Mouse (Mus musculus) MEL-GATA-1-ER (cell line): ENCODE measurements around the gene Ndufs8.
A peak's percentile ranks its signal among the peaks of the same experiment; 100 is the strongest.

ENCODE experiments used
- DNase-seq: peaks from one replicate; pipeline ENCODE4 v3.0.0-alpha.2; 2012; ENCODE audit warnings: low read depth; ENCODE audit errors: extremely low read depth

The Ndufs8 gene

DNA sequence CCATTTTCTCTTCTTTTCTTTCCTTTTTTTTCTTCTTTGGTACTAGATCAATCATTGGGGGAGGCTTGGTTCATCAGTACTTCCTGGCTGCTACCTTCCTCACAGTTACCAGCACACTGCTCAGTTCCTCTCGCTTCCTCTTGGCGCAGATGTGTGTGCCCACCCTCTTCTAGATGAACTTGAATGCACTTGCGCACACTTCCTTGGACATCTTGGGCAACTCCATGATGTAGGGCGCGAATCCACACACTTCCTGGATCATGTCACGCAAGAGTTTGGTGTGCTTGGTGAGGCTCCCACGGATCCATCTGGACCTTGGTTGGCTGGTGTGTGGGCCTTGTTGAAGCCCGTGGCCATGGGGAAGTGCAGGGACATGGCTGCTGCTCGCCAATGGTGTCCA, 19.1 kb upstream of the Ndufs8 start:
- no peak for DNase-seq

DNA sequence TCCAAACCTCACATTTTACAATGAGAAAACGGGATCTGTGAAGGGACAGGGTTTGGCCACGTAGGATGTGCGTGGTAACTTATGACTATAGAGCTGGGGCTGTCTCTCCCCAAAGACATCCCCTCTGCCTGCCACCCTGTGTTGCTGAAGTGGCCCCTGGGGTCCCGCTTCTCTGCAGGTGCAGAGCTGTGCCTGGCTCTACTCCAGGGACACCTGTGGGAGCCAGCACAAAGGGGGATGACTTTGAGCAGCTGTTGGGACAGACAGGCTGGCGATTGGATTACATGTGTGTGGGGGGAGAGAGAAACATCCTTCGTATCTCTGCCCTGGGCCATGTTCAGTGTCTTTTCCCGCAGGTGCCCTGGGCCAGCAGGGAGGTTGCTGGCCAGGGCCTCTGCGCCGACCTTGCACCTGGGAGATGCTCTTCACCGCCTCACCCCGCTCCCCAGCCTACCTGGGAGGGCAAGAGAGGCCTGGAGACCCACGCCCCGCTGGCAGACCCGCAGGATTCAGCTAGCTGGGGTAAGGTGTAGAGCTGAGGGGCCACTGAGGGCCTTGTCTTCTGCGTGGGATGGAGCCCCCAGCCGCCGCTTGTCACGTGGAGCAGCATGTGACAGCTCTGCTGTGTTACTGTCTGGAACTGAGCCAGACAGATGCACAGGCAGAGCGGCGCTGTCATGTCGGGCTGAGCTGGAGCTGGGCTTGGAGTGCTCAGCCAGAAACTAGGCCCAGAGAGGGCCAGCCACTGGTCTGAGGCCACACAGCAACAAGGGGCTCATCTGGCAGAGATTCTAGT, 17.9 kb upstream of the Ndufs8 start:
- DNase-seq, result no peak

DNA sequence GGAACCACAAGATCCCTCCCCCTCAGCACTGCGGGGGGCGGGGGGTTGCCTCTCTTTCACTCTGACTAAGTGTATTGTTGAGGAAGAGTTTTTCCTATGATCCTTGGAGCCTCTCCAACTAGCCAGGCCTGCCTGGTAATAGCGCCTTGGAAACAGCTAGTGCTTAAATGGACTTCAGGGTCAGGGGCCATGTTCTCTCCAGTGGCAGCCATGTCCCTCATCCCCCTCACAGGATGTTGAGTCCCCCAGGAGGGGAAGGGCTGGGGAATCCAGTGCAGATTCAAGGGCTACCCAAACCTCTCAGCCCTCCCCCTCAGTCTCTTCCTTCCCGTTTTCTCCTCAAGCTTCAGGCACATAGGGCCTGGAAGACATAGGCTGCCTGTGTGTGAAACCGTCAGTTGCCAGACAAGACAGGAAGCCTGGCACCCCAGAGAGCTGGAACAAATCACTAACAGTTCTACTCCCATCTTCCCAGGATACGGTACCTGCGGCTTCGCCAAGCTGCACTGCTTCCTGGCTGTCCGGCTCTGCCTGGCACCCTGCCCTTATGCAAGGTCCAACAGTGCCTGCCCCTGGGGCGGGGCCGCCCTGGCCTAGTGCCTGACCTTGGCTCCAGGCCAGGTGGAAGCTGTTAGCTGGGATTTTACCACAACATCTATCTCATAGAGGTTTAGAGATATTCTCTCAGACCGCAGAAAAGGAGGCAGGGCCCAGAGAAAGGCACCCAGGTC, 16.8 kb upstream of the Ndufs8 start, which contains the start of gene Aldh3b1:
Gene Aldh3b1 (minus strand): TSS at position 598 of the 731 bp plus-strand sequence.
- no peak for DNase-seq

DNA sequence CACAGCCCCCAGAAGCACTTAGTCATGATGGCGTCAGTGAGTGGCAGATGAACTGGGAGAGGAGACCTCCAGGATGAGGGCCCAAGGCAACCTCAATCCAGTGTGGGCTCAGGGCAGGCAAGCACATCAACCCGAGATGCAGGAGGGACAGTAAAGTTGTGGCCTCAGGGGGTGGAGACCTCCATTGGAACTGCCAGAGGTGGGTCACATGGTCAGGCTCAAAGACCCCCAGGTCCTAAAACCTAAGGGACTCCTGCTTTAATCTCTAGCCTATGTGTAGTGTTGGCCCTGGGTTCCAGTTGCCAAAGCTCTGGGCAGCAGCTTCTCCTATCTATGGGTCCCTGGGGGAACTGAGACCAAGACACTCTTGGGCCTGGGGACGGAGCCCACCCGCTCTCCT, 16.2 kb upstream of the Ndufs8 start:
- DNase-seq, result no peak

DNA sequence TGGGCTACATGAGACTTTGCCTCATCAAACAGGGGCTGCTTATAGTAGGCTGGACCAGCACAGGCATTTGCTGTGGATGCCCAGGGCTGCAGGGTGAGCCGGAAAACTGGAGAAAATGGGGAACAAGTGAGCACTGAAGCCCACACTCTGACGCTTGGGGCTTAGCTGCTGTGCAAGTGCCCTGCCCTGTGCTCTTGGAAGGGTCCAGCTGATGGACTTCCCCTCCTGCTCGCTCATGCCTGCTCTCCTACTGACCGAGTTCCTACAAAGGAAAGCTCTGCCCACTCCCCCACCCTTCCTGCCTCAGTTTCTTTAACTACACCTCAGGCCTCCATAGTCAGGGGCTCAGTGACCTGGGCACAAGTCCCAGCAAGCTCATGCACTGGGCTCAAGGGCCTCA, 15.4 kb upstream of the Ndufs8 start:
- no peak for DNase-seq

DNA sequence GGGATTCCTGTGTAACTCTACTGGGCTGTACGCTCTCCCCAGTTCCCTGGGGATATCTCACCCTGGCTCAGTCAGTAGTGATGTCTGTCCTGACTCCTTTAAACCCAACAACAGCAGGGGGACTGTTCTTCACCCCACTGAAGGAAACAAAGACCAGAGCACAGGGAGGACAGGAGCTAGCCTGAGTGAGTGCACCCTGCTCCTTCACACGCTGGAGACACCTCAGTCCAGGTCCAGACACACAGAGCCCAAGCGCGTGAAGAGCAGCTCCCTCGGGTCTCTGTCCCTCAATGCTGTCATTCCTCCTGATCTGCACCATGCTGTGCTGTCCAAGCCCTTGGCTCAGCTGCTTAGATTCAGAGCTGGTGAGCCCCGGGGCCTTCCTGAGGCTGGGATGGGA, 14.1 kb upstream of the Ndufs8 start:
- DNase-seq, result no peak

DNA sequence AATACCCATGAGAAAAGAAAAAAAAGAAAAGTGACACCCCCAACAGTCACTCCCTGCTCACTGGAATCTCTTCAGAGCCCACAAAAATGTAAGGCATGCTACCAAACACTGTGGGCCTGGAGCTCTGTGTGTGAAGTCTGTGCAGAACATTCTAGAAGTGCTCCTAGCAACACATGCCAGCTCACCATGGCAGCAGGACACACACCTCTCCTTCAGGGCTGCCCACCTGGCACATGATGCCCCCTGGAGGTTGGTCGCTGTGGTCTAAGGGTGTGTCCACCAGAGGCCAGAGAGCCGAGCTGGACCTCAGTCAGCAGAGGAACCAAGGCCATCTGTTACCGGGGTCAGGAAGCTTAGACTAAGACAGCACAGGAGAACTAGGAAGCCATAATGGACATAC, 13.7 kb upstream of the Ndufs8 start:
- DNase-seq, result no peak

DNA sequence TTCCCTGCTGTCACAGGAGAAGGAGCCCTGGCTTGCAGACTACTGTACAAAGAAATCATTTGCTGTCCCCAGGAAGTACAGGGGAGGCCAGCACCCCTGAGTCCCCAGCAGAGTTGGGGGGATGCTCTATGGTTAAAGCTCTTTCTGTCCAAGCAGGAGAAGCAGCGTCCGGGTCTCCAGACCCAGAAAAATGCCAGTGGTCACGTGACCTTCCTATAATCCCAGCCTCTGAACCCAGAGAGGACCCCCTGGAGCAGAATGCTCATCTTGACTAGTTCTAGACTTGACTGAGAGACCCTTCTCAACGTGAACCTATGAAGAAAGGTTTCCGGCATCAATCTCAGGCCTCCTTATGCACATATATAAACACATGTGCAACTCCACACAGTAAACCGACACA, 13.3 kb upstream of the Ndufs8 start:
- no peak for DNase-seq

DNA sequence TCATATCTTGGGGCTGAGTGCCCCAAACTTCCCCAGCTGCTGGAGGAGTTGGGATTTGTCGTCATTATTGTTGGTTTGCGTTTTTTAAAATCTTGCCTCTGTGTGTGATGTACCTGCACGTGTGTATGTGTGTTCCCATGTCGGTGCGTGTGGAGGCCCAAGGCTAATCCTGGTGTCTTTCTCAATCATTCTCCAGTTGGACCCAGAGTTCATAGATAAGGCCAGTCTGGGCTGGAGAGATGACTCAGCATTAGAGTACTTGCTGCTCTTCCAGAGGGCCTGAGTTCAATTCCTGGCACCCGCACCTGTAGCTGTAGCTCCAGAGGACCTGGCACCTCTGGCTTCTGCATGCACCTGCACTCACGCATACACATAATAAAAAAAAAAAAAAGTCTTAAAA, 12.3 kb upstream of the Ndufs8 start:
- no peak for DNase-seq

DNA sequence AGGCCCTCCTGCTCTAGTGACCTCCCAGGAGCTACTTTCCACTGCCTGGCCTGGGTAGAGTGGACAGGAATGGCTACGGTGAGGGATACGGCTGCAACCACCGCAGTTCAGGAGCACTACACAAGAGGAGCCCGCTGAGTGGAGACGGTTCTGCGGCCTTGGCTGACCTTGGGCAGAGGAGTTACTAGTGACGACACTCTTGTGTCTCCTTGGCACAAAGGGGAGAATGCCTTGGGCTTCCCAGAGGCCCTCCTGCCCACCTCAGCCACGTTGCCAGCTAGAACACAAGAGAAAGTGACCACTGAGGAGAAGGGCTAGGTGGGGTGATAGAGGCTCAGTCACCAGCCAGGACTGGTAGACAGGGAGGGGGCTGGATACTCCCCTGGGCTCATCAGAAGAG, 11.6 kb upstream of the Ndufs8 start:
- no peak for DNase-seq

DNA sequence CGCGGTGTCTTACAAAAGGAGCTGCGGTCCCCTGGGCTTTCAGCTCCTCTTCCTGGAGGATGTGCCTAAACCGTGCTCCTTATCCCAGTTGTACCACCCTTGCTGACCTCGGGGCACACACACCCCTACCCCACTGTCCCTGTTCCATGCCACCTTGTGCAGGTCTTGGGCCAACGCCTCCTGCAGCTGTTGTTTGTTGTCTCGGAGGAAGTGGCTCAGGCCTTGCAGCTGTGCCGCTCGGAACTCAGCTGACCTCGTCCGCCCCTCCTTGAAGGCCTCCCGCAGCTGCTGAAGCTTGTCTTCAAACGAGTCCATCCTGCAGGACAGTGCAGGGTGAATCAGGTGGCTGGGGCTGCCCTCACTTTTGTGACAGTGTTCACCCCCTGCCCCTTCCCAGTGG, 11.0 kb upstream of the Ndufs8 start:
- DNase-seq, result no peak

DNA sequence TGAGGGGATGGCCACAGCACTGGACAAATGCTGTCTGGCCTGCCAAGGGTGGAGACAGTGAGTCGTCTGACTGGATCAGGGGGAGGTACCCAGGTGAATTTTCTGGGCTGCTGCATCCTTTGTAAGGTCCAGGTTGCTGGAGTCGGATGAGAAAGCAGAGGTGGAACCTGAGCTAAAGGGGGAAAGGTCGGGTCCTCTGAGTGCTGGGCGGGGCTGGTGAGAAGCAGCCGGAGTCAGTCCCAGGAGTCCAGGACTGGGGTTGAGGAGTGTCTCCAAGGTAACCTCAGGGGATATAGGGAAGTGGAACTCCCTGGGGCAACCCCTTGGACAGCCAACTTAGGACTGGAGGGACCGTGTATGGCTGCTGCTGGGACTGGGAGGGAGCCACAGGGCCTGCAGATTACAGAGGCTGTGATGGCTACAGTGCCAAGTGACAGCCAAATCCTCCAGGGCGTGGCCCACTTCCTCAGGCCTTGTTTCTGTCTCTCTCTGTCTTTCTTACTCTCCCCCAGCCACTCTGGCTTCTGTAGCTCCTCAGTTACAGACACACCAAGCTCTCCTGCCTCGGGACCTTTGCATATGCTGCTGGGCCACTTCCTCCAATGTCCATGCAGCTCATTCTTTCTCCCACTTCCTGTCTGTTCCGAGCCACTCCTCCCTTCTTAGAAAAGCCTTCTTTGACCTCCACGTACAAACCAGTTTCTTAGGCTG, 10.2 kb upstream of the Ndufs8 start:
- no peak for DNase-seq

DNA sequence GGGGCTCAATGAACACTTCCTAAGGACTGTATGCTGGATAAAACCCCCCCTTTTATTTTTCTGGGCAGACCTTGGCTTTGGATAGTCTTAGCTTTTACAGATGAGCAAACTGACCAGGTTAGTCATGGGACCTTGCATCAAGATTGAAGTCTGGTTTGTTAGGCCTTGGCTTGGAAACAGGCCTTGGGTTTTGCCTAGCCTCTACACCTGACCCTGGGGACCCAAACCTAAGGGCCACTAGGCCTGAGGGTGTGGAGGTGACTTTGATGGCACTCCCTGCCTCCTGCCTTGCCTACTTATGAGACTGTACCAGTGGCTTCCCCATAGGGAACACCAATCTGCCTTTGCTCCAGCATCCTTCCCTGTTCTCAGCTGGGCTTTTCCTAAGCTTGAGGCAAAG, 7.4 kb upstream of the Ndufs8 start:
- DNase-seq, result no peak

DNA sequence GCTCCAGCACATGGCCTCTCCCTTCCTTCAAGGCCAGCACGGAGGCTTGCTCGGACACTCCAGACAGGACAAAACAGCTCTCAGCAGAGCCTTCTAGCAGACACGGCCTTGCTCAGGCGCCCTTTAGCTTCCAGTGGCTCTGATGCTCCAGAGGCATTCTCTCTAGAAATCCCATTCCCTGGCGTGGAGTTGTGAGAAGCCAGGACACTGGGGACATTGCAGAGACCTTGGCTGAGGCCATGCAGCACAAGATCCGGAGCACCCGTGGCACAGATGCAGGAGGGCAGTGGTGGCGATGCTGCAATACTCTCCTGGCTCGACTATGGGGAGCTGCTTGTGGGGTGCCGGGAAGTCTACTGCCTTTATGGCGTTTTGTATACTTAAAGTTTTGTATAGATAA, 4.2 kb upstream of the Ndufs8 start:
- DNase-seq, result no peak

DNA sequence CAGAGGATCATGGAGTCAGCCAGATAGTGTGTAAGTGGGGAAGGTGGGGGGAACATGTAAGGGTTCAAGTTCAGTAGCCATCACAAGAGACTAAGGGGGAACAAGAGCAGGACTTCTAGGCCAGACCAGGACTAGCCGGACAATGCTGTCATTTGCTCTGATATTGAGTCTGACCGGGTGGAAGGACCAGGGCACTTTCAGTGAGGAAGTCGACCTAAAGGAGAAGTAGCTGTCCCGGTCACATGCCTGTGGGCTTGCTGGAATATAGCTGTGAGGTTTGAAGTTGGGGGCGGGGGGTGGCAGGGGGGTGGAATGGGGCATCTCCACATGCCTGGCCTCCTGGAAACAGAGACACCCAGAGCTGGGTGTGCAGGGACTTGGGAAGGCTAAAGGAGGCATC, 2.0 kb upstream of the Ndufs8 start:
- DNase-seq, result no peak

DNA sequence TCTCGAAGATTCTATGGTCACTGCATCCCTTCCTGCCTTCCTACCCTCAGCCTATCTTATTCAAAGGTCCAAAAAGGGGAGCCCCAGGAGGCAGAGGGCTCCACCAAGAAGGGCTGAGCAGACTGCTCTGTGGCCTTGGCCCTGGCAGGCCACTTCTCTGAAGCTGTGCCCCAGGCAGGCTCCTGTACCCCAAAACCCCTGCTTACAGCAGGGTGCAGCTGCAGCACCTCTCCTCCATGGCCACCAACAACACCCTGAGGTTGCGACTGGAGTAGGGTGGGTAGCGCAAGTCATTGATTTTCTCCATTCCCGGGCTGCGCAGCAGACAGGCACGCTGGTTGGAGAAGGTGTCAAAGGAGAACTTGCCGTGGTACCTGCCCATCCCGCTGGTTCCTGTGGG, 1.1 kb upstream of the Ndufs8 start:
- no peak for DNase-seq

DNA sequence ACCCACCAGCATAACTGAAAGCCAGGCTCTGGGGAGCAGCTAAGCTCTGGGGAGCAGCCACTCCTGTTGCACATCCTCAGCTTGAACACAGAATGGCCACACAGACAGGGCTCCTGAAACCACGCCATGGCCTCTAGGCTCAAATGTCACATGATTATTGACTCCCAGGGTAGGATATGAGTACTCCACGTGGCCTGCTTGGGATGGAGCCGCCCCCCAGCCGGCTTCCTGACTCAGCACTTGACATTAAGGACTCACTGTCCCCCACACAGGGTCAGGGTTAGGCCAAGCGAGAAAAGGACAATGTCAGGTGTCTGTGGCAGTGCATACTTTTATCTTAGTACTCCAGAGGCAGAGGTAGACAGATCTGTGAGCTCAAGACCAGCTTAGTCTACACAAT, 2.4 kb downstream of the Ndufs8 start:
- no peak for DNase-seq

DNA sequence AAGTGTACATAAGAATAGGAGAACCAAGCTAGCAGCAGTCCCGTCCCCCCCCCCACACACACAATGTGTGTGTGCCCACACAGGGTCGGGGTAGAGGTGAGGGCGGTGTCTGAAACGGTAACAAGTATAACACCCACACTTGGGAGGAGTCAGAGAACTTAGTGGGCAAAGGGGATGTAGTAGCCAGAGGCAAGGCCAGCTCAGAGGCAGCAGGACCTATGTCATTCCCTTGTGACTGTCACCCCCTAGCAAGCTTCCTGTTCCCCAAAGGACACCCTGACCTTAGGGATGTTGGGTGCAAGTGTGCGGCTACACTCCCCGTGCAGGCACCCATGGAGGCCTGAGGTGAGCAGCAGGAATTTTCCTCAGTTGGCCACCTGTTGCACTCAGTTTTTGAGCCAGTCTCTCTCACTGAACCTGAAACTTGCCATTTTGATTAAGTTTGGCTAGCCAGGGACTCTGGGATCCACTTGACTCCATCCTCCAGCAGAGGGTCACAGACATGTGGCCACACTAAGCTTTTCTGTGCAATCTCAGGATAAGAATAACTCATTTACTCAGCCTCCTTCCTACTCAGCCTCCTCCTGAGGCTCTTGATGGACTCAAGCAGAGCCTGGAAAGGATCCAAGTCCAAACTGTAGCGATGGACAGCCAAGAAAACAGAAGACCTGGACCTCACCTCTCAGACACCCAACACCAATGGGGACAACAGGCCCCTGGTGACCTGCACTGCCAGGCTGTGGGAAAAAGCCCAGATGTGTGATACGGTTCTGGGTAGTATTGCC, 4.5 kb downstream of the Ndufs8 start:
- no peak for DNase-seq

DNA sequence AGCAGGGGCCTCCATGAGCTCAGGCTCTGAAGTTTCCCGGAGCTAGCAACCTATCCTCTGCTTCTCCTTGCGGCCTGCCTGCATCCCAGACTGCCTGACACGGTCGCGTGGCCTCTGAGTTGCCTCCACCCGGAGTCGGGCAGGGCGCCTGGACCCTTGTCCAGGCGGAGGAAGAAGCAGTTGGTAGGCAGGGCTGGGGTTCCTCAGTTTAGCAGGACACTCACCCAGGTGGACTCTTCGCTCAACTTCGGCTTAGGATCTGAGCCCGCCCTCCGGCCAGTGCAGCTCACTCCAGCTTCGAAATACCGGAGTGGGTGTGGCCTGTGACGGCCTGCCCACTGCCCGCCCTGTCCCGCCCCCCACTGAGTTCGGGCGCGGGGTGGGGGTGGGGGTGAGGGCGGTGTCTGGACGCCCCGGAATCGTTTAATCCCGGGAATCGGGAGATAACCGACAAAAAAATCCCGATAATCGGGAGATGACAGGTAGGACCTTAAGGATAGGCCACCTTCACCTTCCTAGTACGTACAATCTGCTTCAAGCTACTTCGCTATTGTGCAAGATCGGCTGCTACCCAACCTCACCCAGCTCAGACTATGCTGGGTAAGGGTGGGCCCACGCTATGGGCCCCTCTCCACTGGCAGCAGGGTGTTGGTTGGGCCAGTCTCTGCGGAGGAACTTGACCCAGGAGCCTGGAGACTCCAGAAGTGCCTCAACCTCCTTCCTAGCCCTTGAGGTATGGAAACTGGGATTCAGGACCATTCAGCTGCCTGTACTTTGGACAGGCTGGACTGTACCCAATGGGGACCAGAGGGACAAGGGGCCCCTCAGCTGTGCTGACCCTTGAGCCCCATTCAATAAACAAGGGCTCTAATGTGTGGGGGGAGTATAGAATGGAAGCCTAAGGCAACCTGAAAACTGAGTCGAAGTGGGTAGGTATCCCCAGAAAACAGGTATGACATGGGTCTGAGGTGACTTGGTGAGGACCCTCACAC, 5.5 kb downstream of the Ndufs8 start, which contains the start of gene Tcirg1:
Gene Tcirg1 (minus strand): TSS at position 339 of the 992 bp plus-strand sequence.
- DNase-seq, result peak; percentile 31

DNA sequence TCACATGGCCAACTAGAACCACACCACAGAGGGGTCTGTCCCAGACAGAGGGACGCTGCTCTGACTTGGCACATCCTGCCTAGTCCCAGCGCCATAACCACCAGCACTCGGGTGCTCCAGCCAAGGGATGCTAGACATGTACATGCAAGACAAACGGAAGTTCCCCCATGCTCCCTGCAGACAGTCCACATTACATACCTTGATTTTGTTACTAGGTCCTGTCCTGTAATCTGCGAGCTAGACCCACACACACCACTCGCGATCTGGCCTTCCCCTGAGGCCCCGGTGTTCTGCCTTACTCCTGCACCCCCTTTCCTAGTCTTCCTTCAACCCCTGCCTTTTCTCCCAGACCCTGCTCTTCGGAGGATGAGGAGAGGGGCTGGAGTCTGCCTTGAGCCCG, 6.2 kb downstream of the Ndufs8 start:
- no peak for DNase-seq
